Mouse (Mus musculus) liver, postnatal 0 days (tissue): ENCODE data around the gene Cebpa. TPM values are rescaled to one million over a fixed set of nuclear protein-coding genes. Genes with fewer than 3 reads are reported as not detected.

Source experiments
- ATAC-seq: fragments of 200-750 bp; cut with Nextera tagmentation; 2 replicates; pipeline ENCODE4 v1.8.0; 2017; ENCODE audit warnings: mild to moderate bottlenecking, moderate library complexity
- DNase-seq: peaks from one replicate; pipeline ENCODE4 v3.0.0-alpha.2; 2016
- H3K27ac ChIP-seq: fragments of 300-500 bp; sonication (generic); 2 replicates; pipeline ENCODE4 v1.5.1; 2014; ENCODE audit warnings: antibody characterized with exemption, moderate library complexity, mild to moderate bottlenecking, low read depth
- H3K27me3 ChIP-seq: fragments of 300-500 bp; sonication (generic); 2 replicates; pipeline ENCODE4 v1.6.1; 2014; ENCODE audit warnings: low read length, control low read depth, mixed read lengths; ENCODE audit not compliant: insufficient read depth
- H3K36me3 ChIP-seq: fragments of 300-500 bp; sonication (generic); replicated peaks from 2 replicates; pipeline ENCODE4 v1.6.1; 2014; ENCODE audit warnings: mild to moderate bottlenecking, control low read depth, low read length, moderate library complexity, mixed read lengths; ENCODE audit not compliant: insufficient read depth
- H3K4me1 ChIP-seq: fragments of 300-500 bp; sonication (generic); 2 replicates; pipeline ENCODE4 v1.6.1; 2014; ENCODE audit warnings: antibody characterized with exemption, mild to moderate bottlenecking, control low read depth; ENCODE audit not compliant: insufficient read depth
- H3K4me2 ChIP-seq: fragments of 300-500 bp; sonication (generic); 2 replicates; pipeline ENCODE4 v1.6.1; 2014; ENCODE audit warnings: low read depth, mild to moderate bottlenecking, low read length, moderate library complexity, mixed read lengths
- H3K4me3 ChIP-seq: fragments of 300-500 bp; sonication (generic); 2 replicates; pipeline ENCODE4 v1.5.1; 2014; ENCODE audit warnings: low read depth, low read length
- H3K9ac ChIP-seq: fragments of 300-500 bp; sonication (generic); replicated peaks from 2 replicates; pipeline ENCODE4 v1.6.1; 2014; ENCODE audit warnings: mild to moderate bottlenecking, moderate library complexity
- H3K9me3 ChIP-seq: fragments of 300-500 bp; sonication (generic); 2 replicates; pipeline ENCODE4 v1.6.1; 2016; ENCODE audit warnings: mild to moderate bottlenecking, control low read depth, low read length, mixed read lengths
- CTCF ChIP-seq: sonication (generic); IDR thresholded peaks from 2 replicates; pipeline ENCODE4 v1.5.1; 2016; ENCODE audit warnings: antibody characterized with exemption, low read depth
- EP300 ChIP-seq: IDR thresholded peaks from 2 replicates; pipeline ENCODE4 v1.6.1; 2016; ENCODE audit warnings: antibody characterized with exemption, low read depth, mild to moderate bottlenecking
- WGBS: fragments of 180-500 bp; shearing (Covaris S2); extraction: QIAGEN DNeasy Blood & Tissue Kit; methylation state at CpG from one replicate; pipeline ENCODE4 v1.1.7; 2014; ENCODE audit not compliant: insufficient replicate concordance; 5-methylcytosine and 5-hydroxymethylcytosine counted together
- polyA plus RNA-seq: library from polyadenylated mRNA; unstranded; fragments of >200 nt; fragmentation: Nextera tagmentation; extraction: Ambion mirVana; gene quantifications from 2 replicates; pipeline ENCODE4 v1.2.1, GENCODE M21; 2015

Cebpa gene
- polyA plus RNA-seq, 1 experiment from 2014 or later: 20.2 TPM

- no peak overlapping the region for H3K4me3 ChIP-seq
- DNase-seq: no peak
- H3K4me2 ChIP-seq: peak overlapping the region; percentile 48
- no peaks in the 10 kb centered on the region for H3K36me3 ChIP-seq
- H3K27ac ChIP-seq: peak overlapping the region; percentile 69
- TF ChIP-seq EP300 (no peak), CTCF (no peak)
- 20% methylated on average over 6 of the region's 6 CpGs for WGBS
- H3K27me3 ChIP-seq: no peaks in the 10 kb centered on the region
- ATAC-seq: peak; percentile 14; the same call in 1 of the 2 replicates
- H3K9ac ChIP-seq: no peak overlapping the region
- H3K4me1 ChIP-seq: peaks cover 31% of the 10 kb centered on the region
- no peaks in the 10 kb centered on the region for H3K9me3 ChIP-seq
These were observed 8.6 kb downstream of the Cebpa start for GRCm38 (mm10) chr7:35127721-35128120.

- Histone ChIP-seq H3K27me3 (no peaks in the 10 kb centered on the region), H3K4me2 (no peak overlapping the region), H3K27ac (peak overlapping the region; percentile 50; the same call in 1 of the 2 replicates), H3K9ac (0 out of 2 replicates have a peak overlapping the region, but pooled peaks have one; percentile 30), H3K4me3 (no peak overlapping the region), H3K4me1 (peaks cover 33% of the 10 kb centered on the region), H3K9me3 (no peaks in the 10 kb centered on the region), H3K36me3 (no peaks in the 10 kb centered on the region)
- 50% methylated on average over 17 of the region's 17 CpGs for WGBS
- no peak for DNase-seq
- TF ChIP-seq EP300 (no peak), CTCF (no peak)
- no peak for ATAC-seq
These were observed 9.8 kb downstream of the Cebpa start for GRCm38 (mm10) chr7:35128677-35129567.

GRCm38 (mm10) chr7:35130059-35130738 lies 11.1 kb downstream of the Cebpa start:
- Histone ChIP-seq H3K4me1 (peaks cover 33% of the 10 kb centered on the region), H3K27ac (peak overlapping the region; percentile 62), H3K9me3 (no peaks in the 10 kb centered on the region), H3K36me3 (no peaks in the 10 kb centered on the region), H3K4me2 (no peak overlapping the region), H3K9ac (no peak overlapping the region), H3K4me3 (no peak overlapping the region), H3K27me3 (no peaks in the 10 kb centered on the region)
- TF ChIP-seq CTCF (no peak), EP300 (no peak)
- 73% methylated on average over 13 of the region's 13 CpGs for WGBS
- DNase-seq: peak; percentile 67
- peak; percentile 49 for ATAC-seq

DNA sequence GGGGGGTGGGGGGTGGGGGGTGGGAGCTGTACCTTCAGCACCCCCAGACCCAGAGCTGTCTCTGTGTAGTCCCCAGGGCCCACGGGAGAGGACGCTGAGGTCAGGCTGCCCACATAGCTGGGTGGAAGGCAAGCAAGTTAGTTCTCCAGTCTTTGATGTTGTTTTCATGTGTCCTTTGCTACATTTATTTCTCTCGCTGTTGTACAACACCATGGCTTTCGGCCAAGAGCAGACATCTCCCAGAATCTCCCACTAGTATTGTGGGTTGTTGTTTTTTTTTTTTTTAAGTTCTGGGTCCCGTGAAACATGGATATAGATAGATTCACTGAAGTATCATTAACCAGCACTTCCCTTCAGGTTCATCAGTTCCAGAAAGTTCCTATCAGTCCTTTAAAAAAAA lies 11.8 kb downstream of the Cebpa start:
- TF ChIP-seq CTCF (no peak), EP300 (no peak)
- H3K36me3 ChIP-seq: no peaks in the 10 kb centered on the region
- no peak overlapping the region for H3K9ac ChIP-seq
- H3K4me3 ChIP-seq: no peak overlapping the region
- no peaks in the 10 kb centered on the region for H3K9me3 ChIP-seq
- no peaks in the 10 kb centered on the region for H3K27me3 ChIP-seq
- H3K4me1 ChIP-seq: peaks cover 37% of the 10 kb centered on the region
- ATAC-seq (no peak), DNase-seq (no peak)
- no peak overlapping the region for H3K4me2 ChIP-seq
- WGBS: 78% methylated on average over 5 of the region's 5 CpGs
- H3K27ac ChIP-seq: peak overlapping the region; percentile 62

DNA sequence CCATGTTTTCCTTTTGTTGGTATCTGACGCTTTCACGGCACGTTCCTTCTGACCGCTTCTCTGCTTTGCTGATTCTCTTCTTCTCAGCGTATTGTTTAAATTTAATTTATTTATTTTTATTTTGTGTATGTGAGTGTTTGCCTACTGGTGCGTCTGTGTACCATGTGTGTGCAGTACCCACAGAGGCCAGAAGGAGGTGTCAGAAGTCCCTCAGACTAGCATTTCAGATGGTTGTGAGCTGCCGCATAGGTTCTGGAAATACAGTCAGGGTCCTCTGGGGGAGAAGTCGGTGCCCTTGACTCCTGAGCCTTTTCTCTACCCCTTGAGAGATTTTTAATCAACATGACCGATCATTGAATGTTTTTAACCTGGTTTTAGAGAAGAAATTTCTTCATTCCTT lies 12.5 kb downstream of the Cebpa start:
- H3K27ac ChIP-seq: no peak overlapping the region
- H3K4me3 ChIP-seq: no peak overlapping the region
- TF ChIP-seq CTCF (no peak), EP300 (no peak)
- no peaks in the 10 kb centered on the region for H3K27me3 ChIP-seq
- DNase-seq (no peak), ATAC-seq (no peak)
- no peak overlapping the region for H3K4me2 ChIP-seq
- H3K9me3 ChIP-seq: no peaks in the 10 kb centered on the region
- no peaks in the 10 kb centered on the region for H3K36me3 ChIP-seq
- H3K4me1 ChIP-seq: peaks cover 33% of the 10 kb centered on the region
- H3K9ac ChIP-seq: no peak overlapping the region
- 87% methylated on average over 9 of the region's 9 CpGs for WGBS

GRCm38 (mm10) chr7:35134621-35135020 lies 15.5 kb downstream of the Cebpa start:
- Histone ChIP-seq H3K36me3 (no peaks in the 10 kb centered on the region), H3K4me1 (peaks cover 13% of the 10 kb centered on the region), H3K9me3 (no peaks in the 10 kb centered on the region), H3K27ac (peak overlapping the region; percentile 76), H3K9ac (no peak overlapping the region), H3K4me3 (no peak overlapping the region), H3K4me2 (no peak overlapping the region), H3K27me3 (no peaks in the 10 kb centered on the region)
- whole genome bisulfite sequencing: 40% methylated on average over 5 of the region's 5 CpGs
- DNase-seq (peak; percentile 81), ATAC-seq (peak; percentile 90)
- no peak for TF ChIP-seq CTCF
- TF ChIP-seq EP300: no peak
